ENCODE assay signal across 8 mouse cellular contexts in the genomic region with DNA sequence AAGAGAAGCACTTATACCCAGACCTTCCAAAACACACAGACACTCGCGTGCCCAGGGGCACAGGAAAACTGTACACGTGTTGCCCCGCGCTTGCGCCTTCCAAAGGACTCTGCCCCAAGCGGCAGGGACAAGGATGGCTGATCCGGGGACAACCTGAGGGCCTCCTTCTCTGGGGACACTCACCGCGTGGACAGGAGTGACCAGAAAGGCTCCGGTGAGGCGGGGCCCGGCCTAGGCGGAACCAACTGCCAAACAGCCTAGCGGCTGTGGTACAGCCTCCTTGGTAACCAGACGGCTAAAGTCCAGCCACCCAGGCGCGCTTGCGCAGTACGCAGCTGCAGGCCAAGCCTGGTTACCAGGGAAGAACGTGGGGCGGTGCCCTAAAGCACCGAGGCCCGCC. TPM values are rescaled to one million over a fixed set of nuclear protein-coding genes. Genes with fewer than 3 reads are reported as not detected.
DNase-seq lines count a peak whose midpoint lies in the region; ATAC-seq lines count a peak whose summit lies in the region.

A gene (plus strand): TSS at position 112 of the 400 bp plus-strand sequence.
A gene (minus strand): TSS at position 331 of the 400 bp plus-strand sequence.

- peak within 1 kb of the TSS; percentile 80 for H3K27ac ChIP-seq in hindbrain, embryonic 16.5 days (ENCODE audit: low read depth, low read length)
- peak within 1 kb of the TSS; percentile 27; the same call in 1 of the 2 replicates for H3K27ac ChIP-seq in macrophage

- under 1% methylated on average over 24 of the region's 24 CpGs for WGBS in hindbrain, embryonic 16.5 days
- under 1% methylated on average over 22 of the region's 24 CpGs for WGBS in macrophage (ENCODE audit: missing documents)

- H3K79me2 ChIP-seq in macrophage (ENCODE audit: inconsistent target), result no peaks in the 10 kb centered on the region

- DNase-seq in R1 (ENCODE audit: low read depth, low spot score), result peak; percentile 89
- DNase-seq in cerebellum, postnatal 25 days, result peak; percentile 96 to 97
- DNase-seq in gastrocnemius, adult 18-20 months (ENCODE audit: low spot score), result peak; percentile 95
- DNase-seq in left cerebral cortex, adult 18-20 months (ENCODE audit: low spot score in 2 of 2), result peak; percentile 91 to 94
- peak; percentile 95 for DNase-seq in right cerebral cortex, adult 18-20 months
- DNase-seq in urinary bladder, postnatal 10 days (ENCODE audit: low spot score), result peak; percentile 69

- H3K36me3 ChIP-seq in hindbrain, embryonic 16.5 days (ENCODE audit: control insufficient read depth, insufficient read depth, low read length), result no peaks in the 10 kb centered on the region
- no peaks in the 10 kb centered on the region for H3K36me3 ChIP-seq in macrophage (ENCODE audit: inconsistent target)

- H3K27me3 ChIP-seq in hindbrain, embryonic 16.5 days (replicated peaks; ENCODE audit: control insufficient read depth, insufficient read depth, low read length), result no peaks in the 10 kb centered on the region

- H3K4me2 ChIP-seq in hindbrain, embryonic 16.5 days (ENCODE audit: low read length), result peak within 1 kb of the TSS; percentile 80

- H3K4me3 ChIP-seq in hindbrain, embryonic 16.5 days (ENCODE audit: low read length), result peak within 1 kb of the TSS; percentile 68
- peak within 1 kb of the TSS; percentile 56 for H3K4me3 ChIP-seq in macrophage (ENCODE audit: inconsistent target)

- H3K4me1 ChIP-seq in hindbrain, embryonic 16.5 days (ENCODE audit: control insufficient read depth, insufficient read depth, low read depth, low read length), result peaks cover 31% of the 10 kb centered on the region

- ATAC-seq in hindbrain, embryonic 16.5 days, result peak; percentile 89

- peak within 1 kb of the TSS; percentile 83 for H3K9ac ChIP-seq in hindbrain, embryonic 16.5 days (ENCODE audit: low read depth, low read length)

- H3K9me3 ChIP-seq in hindbrain, embryonic 16.5 days (ENCODE audit: control insufficient read depth, low read length), result no peaks in the 10 kb centered on the region

RNA-seq across cellular contexts. Expression of the first gene that starts in this region (rescaled TPM):
- total RNA-seq in gastrocnemius, adult 18-20 months (2021), result 1 to 10 TPM; 4.0 to 4.1 TPM
- 12.1 and 13.2 TPM in 2 replicates for polyA plus RNA-seq in hindbrain, embryonic 16.5 days (2015; fragmentation: Nextera tagmentation; extraction: Ambion mirVana)
- 10 to 100 TPM; 12.5 to 12.7 TPM for total RNA-seq in left cerebral cortex, adult 18-20 months (2021)
- total RNA-seq in macrophage (2018; cell fraction: chromatin; rRNA removed), result 10 to 100 TPM in 4 of 26 experiments, 1 to 10 TPM in 21, under 1 TPM in 1; 0.99 to 13.3 (median 3.2) TPM
- 10 to 100 TPM in 12 of 26 experiments, 1 to 10 TPM in 14; 6.7 to 20.3 (median 9.4) TPM for total RNA-seq in macrophage (2018; cell fraction: cytosol; rRNA removed)
- total RNA-seq in macrophage (2018; cell fraction: nucleus; rRNA removed), result 10 to 100 TPM in 4 of 26 experiments, 1 to 10 TPM in 22; 1.7 to 23.4 (median 4.4) TPM
- polyA plus RNA-seq in macrophage (2018), result 10.0 to 22.7 TPM (median 15.4 TPM) in 3 replicates

RNA-seq across cellular contexts. Expression of the second gene that starts in this region (rescaled TPM):
- 10 to 100 TPM; 16.9 to 17.0 TPM for total RNA-seq in gastrocnemius, adult 18-20 months (2021)
- 83.8 and 87.8 TPM in 2 replicates for polyA plus RNA-seq in hindbrain, embryonic 16.5 days (2015; fragmentation: Nextera tagmentation; extraction: Ambion mirVana)
- total RNA-seq in left cerebral cortex, adult 18-20 months (2021), result 10 to 100 TPM; 35.3 to 36.5 TPM
- total RNA-seq in macrophage (2018; cell fraction: chromatin; rRNA removed), result 1 to 10 TPM in 20 of 26 experiments, under 1 TPM in 1, not detected in 5; 0.98 to 8.7 (median 2.8) TPM
- total RNA-seq in macrophage (2018; cell fraction: cytosol; rRNA removed), result 1 to 10 TPM; 1.5 to 9.6 (median 3.8) TPM
- 10 to 100 TPM in 1 of 26 experiments, 1 to 10 TPM in 24, under 1 TPM in 1; 0.67 to 11.0 (median 2.1) TPM for total RNA-seq in macrophage (2018; cell fraction: nucleus; rRNA removed)
- polyA plus RNA-seq in macrophage (2018), result 3.5 to 10.0 TPM (median 5.9 TPM) in 3 replicates

Comparison
In these comparisons a context has a peak if more than half of its experiments do, and no peak if none do; other contexts are left out.
1. Peak in every context shown above with its lines: DNase-seq, ATAC-seq, H3K4me3 ChIP-seq and H3K27ac ChIP-seq.